Mouse (Mus musculus): Measurements from ENCODE around the gene Podn.

- no peak for TF ChIP-seq POLR2A (IDR thresholded peaks at IDR 0.05; ENCODE audit: low read depth, low read length)
- TF ChIP-seq CTCF (conservative IDR thresholded peaks at IDR 0.05; ENCODE audit: insufficient read depth, insufficient read length, low read depth, low read length): no peak
Measured at GRCm38 (mm10) chr4:107990818-107991217, 105.4 kb downstream of the Podn start.
